Mouse (Mus musculus) bone marrow macrophage, adult 2 months (primary cell): ENCODE measurements around the gene Tmem255b.

Experiments used
- CTCF ChIP-seq: IDR thresholded peaks from 2 replicates; pipeline ENCODE4 v1.5.1; 2012; ENCODE audit warnings: low read depth, mild to moderate bottlenecking, low read length, moderate library complexity
- POLR2A ChIP-seq: IDR thresholded peaks from 2 replicates; pipeline ENCODE4 v1.6.1; 2012; ENCODE audit warnings: mild to moderate bottlenecking, low read depth, low read length, borderline replicate concordance

DNA sequence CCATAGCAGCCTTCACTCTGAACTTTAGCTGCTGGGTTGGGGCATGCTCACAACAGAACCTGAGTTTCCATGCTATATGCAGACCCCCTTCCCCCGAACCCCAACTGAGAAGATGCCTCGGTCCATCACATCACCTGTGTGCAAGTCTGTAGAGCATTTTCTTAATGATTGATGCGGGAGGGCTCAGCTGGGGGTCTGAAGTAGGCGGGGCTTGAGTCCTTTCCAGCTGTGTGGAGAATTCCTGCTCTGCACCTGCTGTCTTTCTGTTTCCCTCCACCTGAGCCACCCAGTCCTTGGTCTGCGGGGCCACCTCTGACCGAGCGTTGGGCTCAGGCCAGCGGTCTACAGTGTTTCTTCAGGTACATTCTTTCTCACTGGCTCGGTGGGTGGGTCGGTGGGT, at the start of gene Tmem255b:
- TF ChIP-seq CTCF, result no peak
- TF ChIP-seq POLR2A, result no peak
